Mouse (Mus musculus): ENCODE results near the gene Ralgps1. TPM values are rescaled to one million over a fixed set of nuclear protein-coding genes. Genes with fewer than 3 reads are reported as not detected.

The Ralgps1 gene
- polyA plus RNA-seq, 2 experiments, result 3.5 to 5.4 TPM

DNA sequence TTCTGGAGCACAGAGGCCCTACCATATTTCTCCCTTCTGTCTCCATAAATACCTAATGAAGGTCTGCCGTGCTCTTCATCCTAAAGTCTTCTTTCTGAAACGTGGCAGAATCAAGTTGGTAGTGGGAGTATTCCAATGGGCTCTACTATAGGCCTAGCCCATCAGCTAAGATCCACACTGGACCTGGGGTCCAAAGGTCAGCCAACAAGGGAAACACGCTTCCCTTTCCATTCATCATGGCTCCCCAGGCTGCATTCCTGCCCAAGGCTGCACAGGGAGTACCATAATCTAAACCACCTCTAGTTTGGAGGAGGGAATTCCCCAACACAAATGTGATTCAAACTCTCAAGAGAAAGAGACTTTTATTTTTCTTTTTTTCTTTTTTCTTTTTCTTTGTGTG, 1.8 kb downstream of the Ralgps1 start:
- H3K4me1 ChIP-seq (ENCODE audit: control insufficient read depth, insufficient read depth, low read length), result no peaks in the 10 kb centered on the region
- no peaks in the 10 kb centered on the region for H3K9me3 ChIP-seq (ENCODE audit: control insufficient read depth, low read length)
- DNase-seq (ENCODE audit: low spot score) (no peak), ATAC-seq (ENCODE audit: low FRiP score, low read depth) (no peak)
- H3K4me3 ChIP-seq (replicated peaks; ENCODE audit: low read length), result no peak overlapping the region
- no peaks in the 10 kb centered on the region for H3K27me3 ChIP-seq (ENCODE audit: control insufficient read depth, insufficient read depth, low read length)
- no peak overlapping the region for H3K27ac ChIP-seq (replicated peaks; ENCODE audit: low read depth, low read length)
- no peak overlapping the region for H3K4me2 ChIP-seq (replicated peaks; ENCODE audit: low read depth, low read length, severe bottlenecking)
- no peaks in the 10 kb centered on the region for H3K36me3 ChIP-seq (ENCODE audit: control insufficient read depth, insufficient read depth, low read length)
- TF ChIP-seq POLR2A (IDR thresholded peaks at IDR 0.05; ENCODE audit: borderline replicate concordance, extremely low read depth, insufficient read depth, insufficient read length), result no peak
- H3K9ac ChIP-seq (ENCODE audit: low read depth, low read length, severe bottlenecking), result no peak overlapping the region
- 84% methylated on average over 3 of the region's 3 CpGs for WGBS

DNA sequence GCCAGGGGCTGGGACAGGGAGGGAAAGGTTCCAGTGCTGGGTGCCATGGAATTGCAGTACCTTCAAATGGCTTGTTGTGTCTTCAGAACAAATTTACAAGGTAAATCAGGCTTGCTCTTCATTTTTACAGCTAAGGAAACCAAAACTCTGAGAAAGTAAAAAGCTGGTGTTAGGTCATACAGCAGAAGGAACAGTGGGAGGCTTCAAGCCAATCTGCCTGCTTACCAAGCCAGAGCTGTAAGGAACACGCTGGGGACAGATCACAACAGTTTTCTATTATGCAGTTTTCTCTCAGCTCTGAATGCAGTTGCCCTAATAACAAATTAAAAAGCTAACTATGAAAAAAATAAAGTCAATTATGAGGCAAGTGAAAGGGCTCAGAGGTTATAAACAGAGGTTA, 2.8 kb downstream of the Ralgps1 start:
- no peak overlapping the region for H3K4me2 ChIP-seq (replicated peaks; ENCODE audit: low read depth, low read length, severe bottlenecking)
- no peak for TF ChIP-seq POLR2A (IDR thresholded peaks at IDR 0.05; ENCODE audit: borderline replicate concordance, extremely low read depth, insufficient read depth, insufficient read length)
- no peak for ATAC-seq (ENCODE audit: low FRiP score, low read depth)
- H3K36me3 ChIP-seq (ENCODE audit: control insufficient read depth, insufficient read depth, low read length), result no peaks in the 10 kb centered on the region
- DNase-seq (ENCODE audit: low spot score), result no peak
- no peak overlapping the region for H3K4me3 ChIP-seq (replicated peaks; ENCODE audit: low read length)
- H3K9me3 ChIP-seq (ENCODE audit: control insufficient read depth, low read length), result no peaks in the 10 kb centered on the region
- H3K9ac ChIP-seq (ENCODE audit: low read depth, low read length, severe bottlenecking), result no peak overlapping the region
- H3K27me3 ChIP-seq (ENCODE audit: control insufficient read depth, insufficient read depth, low read length), result no peaks in the 10 kb centered on the region
- no peaks in the 10 kb centered on the region for H3K4me1 ChIP-seq (ENCODE audit: control insufficient read depth, insufficient read depth, low read length)
- 71% methylated on average over 1 of the region's 1 CpGs for WGBS
- H3K27ac ChIP-seq (replicated peaks; ENCODE audit: low read depth, low read length), result no peak overlapping the region

DNA sequence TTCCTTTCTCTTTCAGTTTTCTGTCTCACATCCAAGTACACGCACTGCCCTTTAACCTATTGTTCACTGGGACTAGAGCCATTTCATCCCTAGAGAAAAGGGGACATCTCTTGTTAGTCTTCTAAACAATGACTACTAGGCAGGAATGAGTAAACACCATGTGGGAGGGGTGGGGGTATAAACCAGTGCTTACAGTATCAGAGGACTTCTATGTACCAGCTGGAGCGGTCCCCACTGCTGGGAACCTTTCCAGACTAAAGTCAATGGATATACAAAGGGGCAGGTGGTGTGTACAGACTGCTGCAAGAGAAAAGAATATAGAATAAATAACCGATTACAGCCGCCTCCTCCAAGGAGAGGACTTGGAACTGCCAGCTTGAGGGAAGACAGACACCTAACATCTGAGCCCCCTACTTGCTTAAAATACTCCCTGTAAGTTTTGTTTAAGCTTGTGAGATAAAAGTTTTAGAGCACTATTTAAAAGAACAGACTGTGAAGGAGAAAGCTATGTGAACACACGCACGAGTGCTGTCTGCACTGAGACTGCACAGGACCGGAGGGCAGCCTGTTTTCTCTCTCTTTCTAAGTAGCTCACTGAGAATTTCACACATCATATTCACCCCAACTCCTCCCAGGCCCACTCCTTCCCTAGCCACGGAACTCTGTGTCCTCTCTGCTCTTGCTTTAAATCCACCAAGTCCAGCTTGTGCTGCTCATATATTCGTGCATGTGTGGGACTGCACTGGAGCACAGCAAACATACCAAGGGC, 5.4 kb downstream of the Ralgps1 start:
- H3K4me1 ChIP-seq (ENCODE audit: control insufficient read depth, insufficient read depth, low read length), result no peaks in the 10 kb centered on the region
- H3K9me3 ChIP-seq (ENCODE audit: control insufficient read depth, low read length), result no peaks in the 10 kb centered on the region
- WGBS, result 73% methylated on average over 9 of the region's 9 CpGs
- no peaks in the 10 kb centered on the region for H3K36me3 ChIP-seq (ENCODE audit: control insufficient read depth, insufficient read depth, low read length)
- DNase-seq (ENCODE audit: low spot score), result no peak
- ATAC-seq (ENCODE audit: low FRiP score, low read depth), result no peak
- no peak overlapping the region for H3K4me3 ChIP-seq (replicated peaks; ENCODE audit: low read length)
- no peak for TF ChIP-seq POLR2A (IDR thresholded peaks at IDR 0.05; ENCODE audit: borderline replicate concordance, extremely low read depth, insufficient read depth, insufficient read length)
- H3K27me3 ChIP-seq (ENCODE audit: control insufficient read depth, insufficient read depth, low read length), result no peaks in the 10 kb centered on the region
- no peak overlapping the region for H3K4me2 ChIP-seq (replicated peaks; ENCODE audit: low read depth, low read length, severe bottlenecking)
- H3K27ac ChIP-seq (replicated peaks; ENCODE audit: low read depth, low read length), result no peak overlapping the region
- H3K9ac ChIP-seq (ENCODE audit: low read depth, low read length, severe bottlenecking), result no peak overlapping the region

DNA sequence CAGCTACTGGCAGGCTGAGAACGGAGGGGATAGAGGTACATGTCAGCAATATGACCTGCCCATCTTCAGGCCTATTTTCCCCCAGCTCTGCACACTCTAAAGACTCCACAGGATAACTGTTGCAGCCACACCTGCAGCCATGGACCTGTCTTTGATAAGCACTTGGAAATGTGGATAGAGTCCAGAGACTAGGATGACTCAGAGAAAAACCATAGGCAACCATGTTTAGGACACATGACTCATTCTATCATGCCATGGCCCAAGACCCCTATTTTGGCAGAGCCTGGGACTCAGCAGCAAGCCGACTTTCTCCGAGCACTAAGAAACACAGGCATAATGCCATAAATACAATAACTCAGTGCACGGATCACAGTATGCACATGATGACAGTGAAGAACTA, 6.6 kb downstream of the Ralgps1 start:
- Histone ChIP-seq H3K4me2 (replicated peaks; ENCODE audit: low read depth, low read length, severe bottlenecking) (no peak overlapping the region), H3K27me3 (ENCODE audit: control insufficient read depth, insufficient read depth, low read length) (no peaks in the 10 kb centered on the region), H3K9ac (ENCODE audit: low read depth, low read length, severe bottlenecking) (no peak overlapping the region), H3K9me3 (ENCODE audit: control insufficient read depth, low read length) (no peaks in the 10 kb centered on the region), H3K4me3 (replicated peaks; ENCODE audit: low read length) (no peak overlapping the region), H3K27ac (replicated peaks; ENCODE audit: low read depth, low read length) (no peak overlapping the region), H3K36me3 (ENCODE audit: control insufficient read depth, insufficient read depth, low read length) (no peaks in the 10 kb centered on the region), H3K4me1 (ENCODE audit: control insufficient read depth, insufficient read depth, low read length) (no peaks in the 10 kb centered on the region)
- 96% methylated on average over 4 of the region's 4 CpGs for WGBS
- no peak for DNase-seq (ENCODE audit: low spot score)
- ATAC-seq (ENCODE audit: low FRiP score, low read depth), result no peak
- no peak for TF ChIP-seq POLR2A (IDR thresholded peaks at IDR 0.05; ENCODE audit: borderline replicate concordance, extremely low read depth, insufficient read depth, insufficient read length)

DNA sequence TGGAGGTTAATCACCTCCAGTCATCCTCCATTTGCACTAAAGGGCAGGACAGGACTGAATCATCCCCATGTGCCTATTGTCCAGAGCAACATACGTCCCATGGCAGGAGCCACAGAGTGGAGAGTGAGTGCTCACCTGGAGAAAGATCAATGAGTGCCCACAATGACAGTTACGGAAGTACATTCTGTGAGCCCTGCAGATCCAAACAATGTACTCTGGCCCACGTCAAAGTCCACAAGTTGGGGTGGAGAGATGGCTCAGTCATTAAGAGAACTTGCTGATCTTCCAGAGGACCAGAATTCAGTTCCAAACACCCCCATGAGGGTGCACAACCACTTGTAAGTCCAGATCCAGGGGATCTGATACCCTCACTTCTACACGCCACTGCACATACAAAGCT, 7.4 kb downstream of the Ralgps1 start:
- DNase-seq (ENCODE audit: low spot score) (no peak), ATAC-seq (ENCODE audit: low FRiP score, low read depth) (no peak)
- WGBS, result 83% methylated on average over 4 of the region's 4 CpGs

More for the DNA sequence above, 7.4 kb downstream of the Ralgps1 start:
- H3K36me3 ChIP-seq (ENCODE audit: control insufficient read depth, insufficient read depth, low read length), result no peaks in the 10 kb centered on the region
- no peak overlapping the region for H3K4me2 ChIP-seq (replicated peaks; ENCODE audit: low read depth, low read length, severe bottlenecking)
- no peak overlapping the region for H3K27ac ChIP-seq (replicated peaks; ENCODE audit: low read depth, low read length)
- H3K9ac ChIP-seq (ENCODE audit: low read depth, low read length, severe bottlenecking), result no peak overlapping the region
- no peak overlapping the region for H3K4me3 ChIP-seq (replicated peaks; ENCODE audit: low read length)
- H3K9me3 ChIP-seq (ENCODE audit: control insufficient read depth, low read length), result no peaks in the 10 kb centered on the region
- H3K4me1 ChIP-seq (ENCODE audit: control insufficient read depth, insufficient read depth, low read length), result no peaks in the 10 kb centered on the region
- no peak for TF ChIP-seq POLR2A (IDR thresholded peaks at IDR 0.05; ENCODE audit: borderline replicate concordance, extremely low read depth, insufficient read depth, insufficient read length)
- no peaks in the 10 kb centered on the region for H3K27me3 ChIP-seq (ENCODE audit: control insufficient read depth, insufficient read depth, low read length)

Measured in limb, embryonic 14.5 days (tissue).